Mouse (Mus musculus) stomach, postnatal 0 days (tissue): Measurements from ENCODE around the gene Nipal3.

Experiments
- CTCF ChIP-seq: IDR thresholded peaks from 2 replicates; pipeline ENCODE4 v1.5.1; 2016; ENCODE audit warnings: antibody characterized with exemption, low read depth, mild to moderate bottlenecking, moderate library complexity
- EP300 ChIP-seq: optimal IDR thresholded peaks from 2 replicates; pipeline ENCODE3; 2016; ENCODE audit warnings: antibody characterized with exemption

DNA sequence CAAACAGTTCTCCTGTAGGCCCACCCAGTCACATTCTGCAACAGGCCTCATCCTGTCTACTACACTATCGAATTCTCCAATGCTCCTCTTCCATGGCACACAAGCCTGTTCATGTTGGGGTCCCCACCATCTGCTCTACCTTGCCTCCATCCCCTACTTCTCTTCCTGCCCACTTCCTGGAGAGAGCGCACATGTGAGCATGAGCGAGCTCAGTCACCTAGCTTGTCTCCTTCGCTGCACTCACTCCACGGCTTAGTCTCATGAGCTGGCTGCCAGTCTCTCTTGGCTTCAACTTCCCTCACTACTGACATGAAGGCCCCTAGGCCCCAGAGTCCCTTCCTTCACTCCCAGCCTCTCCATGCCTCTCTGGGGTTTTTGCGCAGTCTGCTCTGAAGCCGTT is 68.3 kb downstream of the Nipal3 start:
- TF ChIP-seq CTCF (no peak), EP300 (no peak)
